Mouse (Mus musculus): ENCODE results near the gene Gngt1.

DNA sequence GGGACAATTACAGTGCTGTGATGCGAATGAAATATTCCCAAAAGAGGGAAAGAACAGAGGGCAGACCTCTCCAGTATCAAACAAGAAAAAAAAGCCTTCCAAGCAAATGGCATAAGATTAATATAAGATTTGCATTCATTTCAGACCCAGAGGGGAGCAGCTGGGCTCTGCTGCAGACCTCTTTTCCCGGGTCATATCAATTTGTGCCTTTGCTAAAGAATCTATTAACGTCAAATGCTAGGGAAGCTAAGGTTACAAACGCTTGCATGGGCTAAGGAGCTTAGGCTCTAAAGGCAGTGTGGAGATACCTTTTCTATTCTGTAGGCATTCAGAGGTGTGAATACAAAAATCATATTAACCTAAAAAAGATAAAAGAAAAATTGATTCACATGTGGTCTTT, 38.6 kb upstream of the Gngt1 start:
- TF ChIP-seq GATA2 (IDR thresholded peaks at IDR 0.05; ENCODE audit: borderline replicate concordance, low read depth, low read length) (no peak), CTCF (IDR thresholded peaks at IDR 0.05; ENCODE audit: low read depth, low read length) (no peak)
